Comparison of ENCODE assay signal across 10 mouse cellular contexts in the genomic region with DNA sequence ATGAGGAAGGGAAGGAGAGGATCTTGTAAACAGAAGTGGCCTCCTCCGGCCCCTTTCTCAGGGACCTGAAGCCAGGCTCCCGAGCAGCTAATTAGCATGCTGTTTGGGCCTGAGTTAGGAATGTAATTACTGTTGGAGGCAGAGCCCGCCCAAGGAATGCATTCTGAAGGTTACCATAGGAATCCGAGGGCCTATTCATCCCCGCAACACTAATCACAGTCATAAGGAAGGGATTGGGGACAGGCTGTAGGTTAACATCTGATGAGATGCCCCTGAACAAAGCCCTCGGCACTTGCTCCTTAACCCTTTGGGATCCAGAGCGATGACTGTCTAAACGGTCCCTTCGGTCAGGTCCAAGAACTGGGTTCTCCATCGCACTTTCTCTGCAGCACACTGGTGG. TPM values are rescaled to one million over a fixed set of nuclear protein-coding genes. Genes with fewer than 3 reads are reported as not detected.
A peak's percentile ranks its signal among the peaks of the same experiment; 100 is the strongest.
DNase-seq lines count a peak whose midpoint lies in the region; ATAC-seq lines count a peak whose summit lies in the region.
"Had no signal": no experiment of that assay in that cellular context is flagged by ENCODE, and none has a peak within 500 bp of the region (broad histone marks: within the 10 kb centered on the region; RNA-seq: fewer than 3 reads in every experiment).

No protein-coding gene starts in this region.

- H3K4me1 ChIP-seq in forebrain, embryonic 15.5 days = peaks cover 81% of the 10 kb centered on the region
- H3K4me1 ChIP-seq in limb, embryonic 11.5 days (ENCODE audit: control insufficient read depth, insufficient read depth, low read length) = peaks cover 45% of the 10 kb centered on the region

- no peak overlapping the region for H3K9ac ChIP-seq in forebrain, embryonic 15.5 days (replicated peaks)
- no peak overlapping the region for H3K9ac ChIP-seq in limb, embryonic 11.5 days (ENCODE audit: low read length)

- H3K36me3 ChIP-seq in forebrain, embryonic 15.5 days = no peaks in the 10 kb centered on the region
- H3K36me3 ChIP-seq in limb, embryonic 11.5 days (ENCODE audit: control insufficient read depth, insufficient read depth, low read length) = no peaks in the 10 kb centered on the region

- H3K27me3 ChIP-seq in forebrain, embryonic 15.5 days = no peaks in the 10 kb centered on the region
- no peaks in the 10 kb centered on the region for H3K27me3 ChIP-seq in limb, embryonic 11.5 days (ENCODE audit: control insufficient read depth, insufficient read depth, low read length)

- DNase-seq in layer of hippocampus, adult 8-10 months (ENCODE audit: low spot score in 2 of 2) = peak; percentile 21 to 37
- no peak for DNase-seq in layer of hippocampus, postnatal 25 days (ENCODE audit: extremely low spot score in 1 of 2, low spot score in 1 of 2)
- peak; percentile 60 for DNase-seq in limb, embryonic 11.5 days (ENCODE audit: low spot score)
- peak; percentile 74 for DNase-seq in retina, postnatal 1 day
- DNase-seq in gastrocnemius, postnatal 14 days = no peak
- no peak for DNase-seq in heart, postnatal 25 days (ENCODE audit: low spot score)
- DNase-seq in right cerebral cortex, postnatal 25 days = no peak
- DNase-seq: left cerebral cortex, postnatal 4 days had no signal

- peak; percentile 66; the same call in 1 of the 2 replicates for ATAC-seq in forebrain, embryonic 15.5 days (replicated peaks)
- no peak for ATAC-seq in limb, embryonic 11.5 days (ENCODE audit: insufficient number of reproducible peaks, low FRiP score, low TSS enrichment, low read depth)

- intact Hi-C loops in gastrocnemius, postnatal 14 days (cut with DNase I; ENCODE audit: low total_unique reads) = no loop called here
- intact Hi-C loops in heart, postnatal 25 days (cut with DNase I) = no loop called here

- H3K27ac ChIP-seq in forebrain, embryonic 15.5 days (replicated peaks) = peak overlapping the region; percentile 81
- no peak overlapping the region for H3K27ac ChIP-seq in limb, embryonic 11.5 days (replicated peaks; ENCODE audit: low read depth, low read length)

- no peak overlapping the region for H3K4me3 ChIP-seq in forebrain, embryonic 15.5 days
- H3K4me3 ChIP-seq in limb, embryonic 11.5 days (ENCODE audit: low read depth, low read length) = no peak overlapping the region
- H3K4me3 ChIP-seq: erythroblast, embryonic 14.5 days had no signal

- 5% methylated on average over 10 of the region's 10 CpGs for WGBS in forebrain, embryonic 15.5 days
- WGBS in limb, embryonic 11.5 days = 23% methylated on average over 10 of the region's 10 CpGs

- no peaks in the 10 kb centered on the region for H3K9me3 ChIP-seq in forebrain, embryonic 15.5 days
- H3K9me3 ChIP-seq in limb, embryonic 11.5 days (ENCODE audit: control insufficient read depth, low read length) = no peaks in the 10 kb centered on the region

- H3K4me2 ChIP-seq in forebrain, embryonic 15.5 days (replicated peaks) = no peak overlapping the region
- H3K4me2 ChIP-seq in limb, embryonic 11.5 days (ENCODE audit: low read depth, severe bottlenecking) = no peak overlapping the region

RNA-seq across cellular contexts. Expression of gene Prdm16, which starts 36.7 kb away (rescaled TPM):
- total RNA-seq in layer of hippocampus, adult 8-10 months (2022) = 10 to 100 TPM in 3 of 4 experiments, 1 to 10 TPM in 1; 9.3 to 15.5 (median 13.9) TPM
- 10 to 100 TPM; 10.1 to 10.3 TPM for total RNA-seq in layer of hippocampus, postnatal 25 days (2021)
- 32.7 and 33.5 TPM in 2 replicates for polyA plus RNA-seq in forebrain, embryonic 15.5 days (2015; fragmentation: Nextera tagmentation; extraction: Ambion mirVana)
- 78.2 and 87.1 TPM in 2 replicates for polyA plus RNA-seq in limb, embryonic 11.5 days (2014; fragmentation: Nextera tagmentation; extraction: Ambion mirVana)
- 1 to 10 TPM; 1.2 to 3.5 TPM for total RNA-seq in gastrocnemius, postnatal 14 days (2021)
- 10 to 100 TPM; 12.9 to 13.4 TPM for total RNA-seq in heart, postnatal 25 days (2021)

Comparison
In these comparisons a context has a peak if more than half of its experiments do, and no peak if none do; other contexts are left out.
1. DNase-seq: peak in layer of hippocampus, adult 8-10 months (2 of 2), limb, embryonic 11.5 days (single experiment) and retina, postnatal 1 day (single experiment); none in layer of hippocampus, postnatal 25 days (0 of 2), gastrocnemius, postnatal 14 days (single experiment), heart, postnatal 25 days (single experiment) and right cerebral cortex, postnatal 25 days (single experiment).